Mouse (Mus musculus) lung, postnatal 0 days (tissue): Measurements from ENCODE around the gene Rbak. TPM values are rescaled to one million over a fixed set of nuclear protein-coding genes. Genes with fewer than 3 reads are reported as not detected.
"Not testable (repeated sequence)": the region's sequence is repeated elsewhere in the genome, so short reads cannot be mapped to it uniquely, and the experiment has no call there.

Experiments
- ATAC-seq: fragments of 200-750 bp; cut with Nextera tagmentation; 2 replicates; pipeline ENCODE4 v1.8.0; 2017; ENCODE audit warnings: moderate library complexity
- DNase-seq: peaks from one replicate; pipeline ENCODE4 v3.0.0-alpha.2; 2016; ENCODE audit warnings: low spot score
- H3K27ac ChIP-seq: fragments of 300-500 bp; sonication (generic); 2 replicates; pipeline ENCODE4 v1.5.1; 2014; ENCODE audit warnings: antibody characterized with exemption, mild to moderate bottlenecking, low read length, mixed read lengths
- H3K27me3 ChIP-seq: fragments of 300-500 bp; sonication (generic); replicated peaks from 2 replicates; pipeline ENCODE4 v1.6.1; 2014; ENCODE audit warnings: low read length, mixed read lengths; ENCODE audit not compliant: insufficient read depth
- H3K36me3 ChIP-seq: fragments of 300-500 bp; sonication (generic); 2 replicates; pipeline ENCODE4 v1.6.1; 2014; ENCODE audit warnings: low read length, mixed read lengths; ENCODE audit not compliant: insufficient read depth
- H3K4me1 ChIP-seq: fragments of 300-500 bp; sonication (generic); 2 replicates; pipeline ENCODE4 v1.6.1; 2014; ENCODE audit warnings: antibody characterized with exemption, low read depth, low read length, mixed read lengths; ENCODE audit not compliant: insufficient read depth
- H3K4me2 ChIP-seq: fragments of 300-500 bp; sonication (generic); replicated peaks from 2 replicates; pipeline ENCODE4 v1.6.1; 2014; ENCODE audit warnings: low read depth, mild to moderate bottlenecking, low read length, moderate library complexity, mixed read lengths
- H3K4me3 ChIP-seq: fragments of 300-500 bp; sonication (generic); 2 replicates; pipeline ENCODE4 v1.5.1; 2014; ENCODE audit warnings: low read depth, low read length
- H3K9ac ChIP-seq: fragments of 300-500 bp; sonication (generic); replicated peaks from 2 replicates; pipeline ENCODE4 v1.6.1; 2014; ENCODE audit warnings: low read depth, mild to moderate bottlenecking
- H3K9me3 ChIP-seq: fragments of 300-500 bp; sonication (generic); 2 replicates; pipeline ENCODE4 v1.6.1; 2016; ENCODE audit warnings: low read length, mixed read lengths
- CTCF ChIP-seq: IDR thresholded peaks from 2 replicates; pipeline ENCODE4 v1.5.1; 2016; ENCODE audit warnings: antibody characterized with exemption, mild to moderate bottlenecking
- EP300 ChIP-seq: IDR thresholded peaks from 2 replicates; pipeline ENCODE4 v1.6.1; 2016; ENCODE audit warnings: antibody characterized with exemption, mild to moderate bottlenecking, control low read depth
- WGBS: fragments of 180-500 bp; shearing (Covaris S2); extraction: QIAGEN DNeasy Blood & Tissue Kit; methylation state at CpG from one replicate; pipeline ENCODE4 v1.1.7; 2014; 5-methylcytosine and 5-hydroxymethylcytosine counted together
- polyA plus RNA-seq: library from polyadenylated mRNA; unstranded; fragments of >200 nt; fragmentation: Nextera tagmentation; extraction: Ambion mirVana; gene quantifications from 2 replicates; pipeline ENCODE4 v1.2.1, GENCODE M21; 2015

Rbak gene
- polyA plus RNA-seq, 1 experiment from 2014 or later = 9.1 TPM

DNA sequence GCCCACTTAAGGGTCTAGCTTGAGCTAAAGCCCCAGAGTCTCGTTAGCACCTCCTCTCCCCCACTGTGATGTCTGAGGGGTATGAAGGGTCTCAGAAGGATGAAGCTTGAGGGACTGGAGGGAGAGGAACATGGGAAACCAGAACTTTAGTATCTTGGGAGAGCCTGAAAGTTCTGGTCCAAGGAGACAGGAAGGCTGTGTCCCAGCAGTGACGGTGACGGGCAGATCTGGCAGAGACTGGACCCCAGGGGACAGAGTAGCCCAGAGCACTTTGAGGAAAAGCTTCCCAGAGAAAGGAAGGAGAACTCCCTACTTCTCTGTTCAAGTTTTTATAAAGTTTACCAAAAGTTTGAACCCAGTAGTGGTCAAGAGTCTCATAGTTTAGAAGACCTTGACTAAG lies 33.1 kb downstream of the Rbak start, which contains the start of gene Olfr718-ps1:
Gene Olfr718-ps1 (minus strand): TSS at position 101 of the 400 bp plus-strand sequence.
- WGBS = 56% methylated on average over 3 of the region's 3 CpGs
- DNase-seq (no peak), ATAC-seq (no peak)
- Histone ChIP-seq H3K27ac (no peak within 1 kb of the TSS), H3K9ac (no peak within 1 kb of the TSS), H3K4me3 (no peak within 1 kb of the TSS), H3K36me3 (no peaks in the 10 kb centered on the region), H3K4me1 (no peaks in the 10 kb centered on the region), H3K9me3 (no peaks in the 10 kb centered on the region), H3K27me3 (no peaks in the 10 kb centered on the region), H3K4me2 (no peak within 1 kb of the TSS)
- TF ChIP-seq EP300 = no peak
- TF ChIP-seq CTCF = no peak

DNA sequence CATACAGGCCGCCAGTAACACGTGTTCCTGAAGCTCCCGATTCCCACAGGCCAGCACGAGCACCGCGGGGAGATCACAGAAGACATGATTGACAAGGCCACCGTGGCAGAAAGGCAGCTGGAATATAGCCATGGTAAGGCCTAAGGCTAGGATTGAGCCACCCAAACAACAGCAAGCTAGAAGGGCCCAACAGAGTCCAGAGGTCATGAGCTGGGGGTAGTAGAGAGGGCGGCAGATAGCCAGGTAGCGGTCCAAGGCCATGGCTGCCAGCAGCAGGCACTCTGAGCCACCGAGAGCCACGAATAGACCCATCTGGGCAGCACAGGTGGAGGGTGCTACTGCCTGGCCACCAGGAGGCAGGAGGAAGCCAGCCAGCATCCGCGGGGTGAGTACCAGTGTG lies 43.0 kb downstream of the Rbak start:
- no peak overlapping the region for H3K4me2 ChIP-seq
- no peak for DNase-seq
- H3K27me3 ChIP-seq = no peaks in the 10 kb centered on the region
- ATAC-seq = no peak
- TF ChIP-seq EP300 (no peak), CTCF (no peak)
- H3K4me3 ChIP-seq = no peak overlapping the region
- no peak overlapping the region for H3K27ac ChIP-seq
- no peak overlapping the region for H3K9ac ChIP-seq
- no peaks in the 10 kb centered on the region for H3K36me3 ChIP-seq
- H3K9me3 ChIP-seq = no peaks in the 10 kb centered on the region
- 89% methylated on average over 13 of the region's 13 CpGs for WGBS
- no peaks in the 10 kb centered on the region for H3K4me1 ChIP-seq

DNA sequence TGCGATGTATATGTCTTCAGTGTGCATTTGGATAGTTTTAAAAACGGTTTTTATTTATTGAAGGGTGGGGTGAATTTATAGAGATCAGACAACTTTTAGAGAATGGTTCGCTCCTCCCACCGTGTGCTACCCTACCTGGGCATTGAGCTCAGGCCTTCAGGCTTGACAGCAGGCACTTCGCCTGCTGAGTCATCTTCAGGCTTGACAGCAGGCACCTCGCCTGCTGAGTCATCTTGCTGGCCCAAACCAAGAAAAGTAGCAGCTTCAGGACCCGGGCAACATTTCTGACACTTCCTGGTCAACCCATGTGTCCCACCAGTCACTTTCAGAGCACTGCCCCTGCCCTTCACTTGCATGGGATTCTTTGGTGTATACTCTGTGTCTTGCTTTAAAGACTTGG lies 45.5 kb downstream of the Rbak start:
- Histone ChIP-seq H3K4me2 (no peak overlapping the region), H3K4me3 (no peak overlapping the region), H3K36me3 (no peaks in the 10 kb centered on the region), H3K27ac (no peak overlapping the region), H3K4me1 (no peaks in the 10 kb centered on the region), H3K9ac (no peak overlapping the region), H3K27me3 (no peaks in the 10 kb centered on the region), H3K9me3 (no peaks in the 10 kb centered on the region)
- 86% methylated on average over 7 of the region's 7 CpGs for WGBS
- DNase-seq (no peak), ATAC-seq (no peak)
- TF ChIP-seq CTCF (no peak), EP300 (no peak)

DNA sequence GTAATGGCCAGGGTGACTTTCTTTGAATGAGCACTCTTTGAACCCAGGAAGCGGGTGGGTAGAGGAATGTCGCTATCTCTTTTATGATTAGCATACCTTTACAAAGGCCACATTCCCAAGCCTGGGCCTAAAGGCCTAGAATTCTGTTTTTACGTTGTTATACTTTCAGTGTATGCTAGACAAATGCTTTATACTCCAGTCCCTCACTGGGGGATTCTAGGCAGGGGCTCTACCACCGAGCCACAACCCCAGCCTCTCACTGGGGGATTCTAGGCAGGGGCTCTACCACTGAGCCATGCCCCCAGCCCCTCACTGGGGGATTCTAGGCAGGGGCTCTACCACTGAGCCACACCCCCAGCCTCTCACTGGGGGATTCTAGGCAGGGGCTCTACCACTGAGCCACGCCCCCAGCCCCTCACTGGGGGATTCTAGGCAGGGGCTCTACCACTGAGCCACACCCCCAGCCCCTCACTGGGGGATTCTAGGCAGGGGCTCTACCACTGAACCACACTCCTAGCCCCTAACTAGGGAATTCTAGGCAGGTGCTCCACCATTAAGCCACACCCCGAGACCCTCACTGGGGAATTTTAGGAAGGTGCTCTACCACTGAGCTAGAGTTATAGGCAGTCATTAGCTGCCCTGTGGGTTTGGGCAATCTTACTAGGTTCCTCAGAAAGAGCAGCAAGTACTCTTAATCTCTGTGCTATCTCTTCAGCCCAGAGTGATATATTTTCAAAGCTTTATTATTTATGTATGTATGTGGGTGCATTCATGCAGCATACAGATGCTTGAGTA lies 46.2 kb downstream of the Rbak start:
- not testable (repeated sequence) for H3K4me2 ChIP-seq, H3K36me3 ChIP-seq, H3K9me3 ChIP-seq, H3K27me3 ChIP-seq, H3K4me1 ChIP-seq, DNase-seq, H3K27ac ChIP-seq, ATAC-seq, H3K4me3 ChIP-seq, H3K9ac ChIP-seq
- WGBS = 76% methylated on average over 3 of the region's 6 CpGs

DNA sequence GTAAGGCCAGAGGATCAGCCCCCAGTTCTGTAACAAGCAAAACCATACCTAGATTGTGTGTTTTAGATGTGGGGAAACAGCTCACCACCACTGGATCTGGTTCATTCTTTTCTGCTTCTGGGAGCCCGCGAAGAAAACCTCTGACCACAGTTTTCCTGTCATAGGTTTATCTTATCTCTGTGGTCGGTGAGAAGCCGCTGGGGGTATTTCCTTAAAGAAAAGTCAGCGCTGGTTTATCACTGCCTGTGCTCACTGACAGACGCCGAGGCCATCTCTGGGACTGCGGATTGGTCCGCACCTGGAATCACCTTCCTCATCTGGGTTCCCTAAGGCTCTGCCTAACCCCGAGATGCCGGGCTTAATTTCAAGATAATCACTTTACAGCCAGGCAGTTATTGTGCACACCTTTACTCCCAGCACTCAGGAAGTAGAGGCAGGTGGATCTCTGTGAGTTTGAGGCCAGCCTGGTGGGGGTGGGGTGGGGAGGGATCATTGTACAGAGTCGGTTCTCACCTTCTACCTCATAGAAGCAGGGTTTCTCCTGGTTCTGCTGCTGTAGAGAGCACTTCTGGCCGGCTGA lies 47.5 kb downstream of the Rbak start:
- H3K27ac ChIP-seq = no peak overlapping the region
- H3K27me3 ChIP-seq = no peaks in the 10 kb centered on the region
- no peak overlapping the region for H3K4me2 ChIP-seq
- WGBS = 55% methylated on average over 13 of the region's 13 CpGs
- H3K4me3 ChIP-seq = no peak overlapping the region
- no peak for ATAC-seq
- TF ChIP-seq EP300 = no peak
- no peak for TF ChIP-seq CTCF
- no peaks in the 10 kb centered on the region for H3K4me1 ChIP-seq
- DNase-seq = no peak
- H3K36me3 ChIP-seq = no peaks in the 10 kb centered on the region
- no peak overlapping the region for H3K9ac ChIP-seq
- H3K9me3 ChIP-seq = no peaks in the 10 kb centered on the region

DNA sequence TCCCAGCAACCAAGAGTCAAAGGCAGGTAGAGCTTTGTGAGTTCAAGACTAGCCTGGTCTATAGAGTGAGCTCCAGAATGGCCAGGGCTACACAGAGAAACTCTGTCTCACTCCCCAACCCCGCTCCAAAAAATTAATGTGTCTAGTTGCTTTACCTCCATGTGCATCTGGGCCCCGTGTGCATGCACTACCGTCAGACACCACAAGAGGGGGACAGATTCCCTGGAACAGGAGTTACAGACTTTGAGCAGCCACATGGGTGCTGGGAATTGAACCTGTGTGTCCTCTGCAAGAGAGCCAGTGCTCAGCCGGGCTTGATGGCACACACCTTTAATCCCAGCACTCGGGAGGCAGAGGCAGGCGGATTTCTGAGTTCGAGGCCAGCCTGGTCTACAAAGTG lies 50.2 kb downstream of the Rbak start:
- H3K4me2 ChIP-seq = no peak overlapping the region
- H3K36me3 ChIP-seq = no peaks in the 10 kb centered on the region
- 91% methylated on average over 7 of the region's 7 CpGs for WGBS
- H3K4me1 ChIP-seq = no peaks in the 10 kb centered on the region
- H3K9me3 ChIP-seq = no peaks in the 10 kb centered on the region
- ATAC-seq (no peak), DNase-seq (no peak)
- no peak overlapping the region for H3K4me3 ChIP-seq
- H3K27ac ChIP-seq = no peak overlapping the region
- TF ChIP-seq CTCF (peak; percentile 45), EP300 (no peak)
- no peaks in the 10 kb centered on the region for H3K27me3 ChIP-seq
- H3K9ac ChIP-seq = no peak overlapping the region
